In genomic region chr2:20934406-20934805, GRCm38 (mm10) we compare ENCODE assay signal across 19 mouse cellular contexts.
"Had no signal": no experiment of that assay in that cellular context is flagged by ENCODE, and none has a peak within 500 bp of the region (broad histone marks: within the 10 kb centered on the region; RNA-seq: fewer than 3 reads in every experiment).

No protein-coding gene starts in this region.

- H3K27me3 ChIP-seq: limb, embryonic 13.5 days; liver, embryonic 13.5 days; midbrain, embryonic 12.5 days; stomach, embryonic 15.5 days had no signal

- H3K4me2 ChIP-seq: limb, embryonic 13.5 days; liver, embryonic 13.5 days; midbrain, embryonic 12.5 days; stomach, embryonic 15.5 days had no signal

- H3K9me3 ChIP-seq: limb, embryonic 13.5 days; liver, embryonic 13.5 days; midbrain, embryonic 12.5 days; stomach, embryonic 15.5 days had no signal

- ATAC-seq: midbrain, embryonic 16.5 days had no signal

- H3K27ac ChIP-seq: kidney, postnatal 0 days; left cerebral cortex, adult 2 months; limb, embryonic 13.5 days; liver, embryonic 13.5 days; midbrain, embryonic 12.5 days; stomach, embryonic 15.5 days had no signal

- DNase-seq: kidney, adult 2 months; kidney, postnatal 25 days; layer of hippocampus, postnatal 36 days; liver; liver, embryonic 13.5 days; lung, adult 2 months; lung, postnatal 14 days; lung, postnatal 4 days; retina, postnatal 1 day; right cerebral cortex, postnatal 25 days; spleen, adult 18-20 months; thymus, postnatal 25 days had no signal

- H3K36me3 ChIP-seq: limb, embryonic 13.5 days; liver, embryonic 13.5 days; stomach, embryonic 15.5 days had no signal

- H3K9ac ChIP-seq: limb, embryonic 13.5 days; liver, embryonic 13.5 days; midbrain, embryonic 12.5 days; stomach, embryonic 15.5 days had no signal

- H3K4me3 ChIP-seq: left cerebral cortex, adult 2 months; limb, embryonic 13.5 days; liver, embryonic 13.5 days; midbrain, embryonic 12.5 days; myocyte; stomach, embryonic 15.5 days had no signal
